ENCODE assay signal across 8 mouse cellular contexts in the genomic region with DNA sequence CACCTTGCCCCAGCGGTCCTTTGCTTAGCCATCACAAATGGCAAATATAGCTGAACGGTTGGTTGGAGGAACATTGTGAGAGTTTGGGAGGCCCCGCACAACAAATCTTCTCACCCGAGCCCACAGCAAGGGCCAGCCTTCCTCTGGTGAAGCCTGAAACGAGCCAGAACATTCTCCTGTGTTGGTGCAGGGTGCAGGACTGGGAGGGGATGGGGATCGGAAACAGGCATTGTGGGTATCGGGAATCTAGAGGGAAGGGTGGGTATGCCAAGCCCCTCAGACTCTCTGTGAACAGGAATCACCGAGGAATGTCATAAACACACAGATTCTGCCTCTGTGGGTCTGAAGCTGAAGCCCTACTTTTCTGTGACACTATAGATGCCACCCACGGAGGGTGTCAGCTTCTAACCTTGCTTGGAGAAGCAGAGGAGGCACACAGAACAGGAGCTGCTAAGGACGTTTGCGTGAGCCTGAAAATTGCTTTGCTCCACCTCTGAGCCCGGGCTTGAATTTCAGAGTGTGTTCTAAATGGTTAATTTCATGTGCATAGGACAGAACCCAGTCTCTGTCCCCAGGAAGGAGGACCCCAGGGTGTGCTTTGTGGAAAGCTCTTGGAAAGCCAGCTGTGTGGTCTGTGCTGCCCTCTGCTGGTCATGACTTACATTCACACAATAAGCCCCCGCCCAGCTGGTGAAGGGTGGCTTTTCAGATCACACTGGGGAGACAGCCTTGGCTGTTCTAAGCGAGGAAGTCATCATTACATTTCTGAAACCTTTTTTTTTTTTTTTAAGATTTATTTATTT. TPM values are rescaled to one million over a fixed set of nuclear protein-coding genes. Genes with fewer than 3 reads are reported as not detected.
DNase-seq lines count a peak whose midpoint lies in the region; ATAC-seq and TF ChIP-seq lines count a peak whose summit lies in the region.

No protein-coding gene starts in this region.

- H3K4me3 ChIP-seq in E14TG2a.4 (replicated peaks; ENCODE audit: low read length): peak overlapping the region; percentile 68
- H3K4me3 ChIP-seq in forebrain, embryonic 13.5 days: no peak overlapping the region
- no peak overlapping the region for H3K4me3 ChIP-seq in heart, postnatal 0 days (ENCODE audit: low read depth, low read length)
- H3K4me3 ChIP-seq in olfactory bulb, adult 2 months (ENCODE audit: insufficient read depth, low read depth, low read length): no peak overlapping the region

- no peak overlapping the region for H3K9ac ChIP-seq in forebrain, embryonic 13.5 days
- no peak overlapping the region for H3K9ac ChIP-seq in heart, postnatal 0 days (replicated peaks; ENCODE audit: low read depth, low read length)

- H3K4me2 ChIP-seq in forebrain, embryonic 13.5 days: no peak overlapping the region
- peak overlapping the region; percentile 39 for H3K4me2 ChIP-seq in heart, postnatal 0 days (ENCODE audit: low read depth, low read length)

- H3K4me1 ChIP-seq in E14TG2a.4 (replicated peaks; ENCODE audit: low read depth, low read length): peaks cover 56% of the 10 kb centered on the region
- 0 out of 2 replicates have a peak, but pooled peaks cover 4% of the 10 kb centered on the region for H3K4me1 ChIP-seq in forebrain, embryonic 13.5 days
- H3K4me1 ChIP-seq in heart, postnatal 0 days (ENCODE audit: control insufficient read depth, insufficient read depth): peaks cover 9% of the 10 kb centered on the region
- H3K4me1 ChIP-seq in olfactory bulb, adult 2 months (ENCODE audit: control insufficient read depth, insufficient read depth, low read length): peaks cover 3% of the 10 kb centered on the region; the same call in 1 of the 2 replicates

- ATAC-seq in forebrain, embryonic 13.5 days: peak; percentile 78
- ATAC-seq in heart, postnatal 0 days (ENCODE audit: insufficient read depth, low read depth): peak; percentile 82

- peak; percentile 24 for DNase-seq in c-Kit-positive CD71-positive TER-119-negative erythroid progenitor cells, embryonic 14.5 days (ENCODE audit: low read depth)
- peak; percentile 82 for DNase-seq in heart, postnatal 0 days (ENCODE audit: low spot score)
- DNase-seq in kidney, postnatal 25 days: peak; percentile 59 to 73
- peak; percentile 60 to 74 for DNase-seq in lung, adult 18-20 months
- peak; percentile 84 for DNase-seq in thymus, postnatal 0 days (ENCODE audit: low spot score)

- TF ChIP-seq EP300 in heart, postnatal 0 days (IDR thresholded peaks at IDR 0.05; ENCODE audit: low read depth): no peak

- TF ChIP-seq POLR2A in olfactory bulb, adult 2 months (IDR thresholded peaks at IDR 0.05; ENCODE audit: insufficient read depth, low read depth, low read length): no peak

- no peaks in the 10 kb centered on the region for H3K36me3 ChIP-seq in E14TG2a.4 (ENCODE audit: insufficient read depth, low read length)
- no peaks in the 10 kb centered on the region for H3K36me3 ChIP-seq in forebrain, embryonic 13.5 days (ENCODE audit: poor library complexity, severe bottlenecking)
- no peaks in the 10 kb centered on the region for H3K36me3 ChIP-seq in heart, postnatal 0 days (replicated peaks; ENCODE audit: control insufficient read depth, insufficient read depth, low read length)

- TF ChIP-seq CTCF in E14TG2a.4 (conservative IDR thresholded peaks at IDR 0.05; ENCODE audit: low read length): peak; percentile 66
- TF ChIP-seq CTCF in heart, postnatal 0 days (IDR thresholded peaks at IDR 0.05; ENCODE audit: low read depth): peak; percentile 93
- peak; percentile 88 for TF ChIP-seq CTCF in olfactory bulb, adult 2 months (IDR thresholded peaks at IDR 0.05; ENCODE audit: insufficient read depth, low read depth, low read length)

- WGBS in forebrain, embryonic 13.5 days: 50% methylated on average over 14 of the region's 14 CpGs
- WGBS in heart, postnatal 0 days: 44% methylated on average over 14 of the region's 14 CpGs
- WGBS in olfactory bulb, adult 2 months: 40% methylated on average over 14 of the region's 14 CpGs

- no peaks in the 10 kb centered on the region for H3K27me3 ChIP-seq in E14TG2a.4 (ENCODE audit: insufficient read depth, low read length)
- no peaks in the 10 kb centered on the region for H3K27me3 ChIP-seq in forebrain, embryonic 13.5 days
- H3K27me3 ChIP-seq in heart, postnatal 0 days (ENCODE audit: control insufficient read depth, insufficient read depth, low read length): no peaks in the 10 kb centered on the region

- no peak overlapping the region for H3K27ac ChIP-seq in forebrain, embryonic 13.5 days
- H3K27ac ChIP-seq in heart, postnatal 0 days (ENCODE audit: low read depth): no peak overlapping the region
- no peak overlapping the region for H3K27ac ChIP-seq in olfactory bulb, adult 2 months (ENCODE audit: insufficient read depth, low read depth, low read length)

- H3K9me3 ChIP-seq in E14TG2a.4 (ENCODE audit: low read length): peaks cover 17% of the 10 kb centered on the region
- H3K9me3 ChIP-seq in forebrain, embryonic 13.5 days (replicated peaks): no peaks in the 10 kb centered on the region
- H3K9me3 ChIP-seq in heart, postnatal 0 days (replicated peaks; ENCODE audit: control insufficient read depth, low read length): no peaks in the 10 kb centered on the region

RNA-seq across cellular contexts. Expression of a gene that starts 7.6 kb away (rescaled TPM):
- 7.4 and 10.8 TPM in 2 replicates for polyA plus RNA-seq in forebrain, embryonic 13.5 days (2015; fragmentation: Nextera tagmentation; extraction: Ambion mirVana)
- 1.3 and 15.4 TPM in 2 replicates for total RNA-seq in heart, postnatal 0 days (2014; rRNA removed; ENCODE audit: low replicate concordance)
- polyA plus RNA-seq in heart, postnatal 0 days (2015; fragmentation: Nextera tagmentation; extraction: Ambion mirVana): 8.5 and 9.7 TPM in 2 replicates
- polyA plus RNA-seq in olfactory bulb, adult 2 months (2012; ENCODE audit: insufficient read depth, insufficient read length, low replicate concordance, missing spikeins): not detected in 2 replicates
- 1.5 and 1.6 TPM in 2 replicates for polyA plus RNA-seq in thymus, postnatal 0 days (2015; fragmentation: Nextera tagmentation; extraction: Ambion mirVana)

RNA-seq across cellular contexts. Expression of a gene that starts 29.0 kb away (rescaled TPM):
- polyA plus RNA-seq in forebrain, embryonic 13.5 days (2015; fragmentation: Nextera tagmentation; extraction: Ambion mirVana): 118 and 122 TPM in 2 replicates
- total RNA-seq in heart, postnatal 0 days (2014; rRNA removed; ENCODE audit: low replicate concordance): 142 and 175 TPM in 2 replicates
- polyA plus RNA-seq in heart, postnatal 0 days (2015; fragmentation: Nextera tagmentation; extraction: Ambion mirVana): 163 and 165 TPM in 2 replicates
- not detected in 2 replicates for polyA plus RNA-seq in olfactory bulb, adult 2 months (2012; ENCODE audit: insufficient read depth, insufficient read length, low replicate concordance, missing spikeins)
- 268 and 290 TPM in 2 replicates for polyA plus RNA-seq in thymus, postnatal 0 days (2015; fragmentation: Nextera tagmentation; extraction: Ambion mirVana)

RNA-seq across cellular contexts. Expression of a gene that starts 37.7 kb away (rescaled TPM):
- polyA plus RNA-seq in forebrain, embryonic 13.5 days (2015; fragmentation: Nextera tagmentation; extraction: Ambion mirVana): 7.1 and 8.0 TPM in 2 replicates
- total RNA-seq in heart, postnatal 0 days (2014; rRNA removed; ENCODE audit: low replicate concordance): 58.1 and 67.8 TPM in 2 replicates
- polyA plus RNA-seq in heart, postnatal 0 days (2015; fragmentation: Nextera tagmentation; extraction: Ambion mirVana): 69.7 and 75.3 TPM in 2 replicates
- not detected in 2 replicates for polyA plus RNA-seq in olfactory bulb, adult 2 months (2012; ENCODE audit: insufficient read depth, insufficient read length, low replicate concordance, missing spikeins)
- 29.1 and 33.6 TPM in 2 replicates for polyA plus RNA-seq in thymus, postnatal 0 days (2015; fragmentation: Nextera tagmentation; extraction: Ambion mirVana)

Comparison
In these comparisons a context has a peak if more than half of its experiments do, and no peak if none do; other contexts are left out.
1. DNase-seq: peak in every context shown above with its lines; median percentile 84 in thymus, postnatal 0 days; 82 in heart, postnatal 0 days; 67 in lung, adult 18-20 months; 66 in kidney, postnatal 25 days; 24 in c-Kit-positive CD71-positive TER-119-negative erythroid progenitor cells, embryonic 14.5 days.
2. RNA of a gene that starts 29.0 kb away (polyA plus RNA-seq): 268 to 290 TPM in thymus, postnatal 0 days, 163 to 165 TPM in heart, postnatal 0 days and 118 to 122 TPM in forebrain, embryonic 13.5 days; not detected in olfactory bulb, adult 2 months; every median in the first group is over 100 times any median in the second.
3. Peak in every context shown above with its lines, with median percentiles within 50 percentile points of each other: CTCF ChIP-seq.